Mouse (Mus musculus): ENCODE results near the gene Sardh. TPM values are rescaled to one million over a fixed set of nuclear protein-coding genes. Genes with fewer than 3 reads are reported as not detected.

Gene Sardh
- polyA plus RNA-seq, 1 experiment from 2014 or later = 5.0 TPM

GRCm38 (mm10) chr2:27218121-27218544, 30.0 kb downstream of the Sardh start:
- no peak overlapping the region for H3K27ac ChIP-seq (replicated peaks)
- no peaks in the 10 kb centered on the region for H3K9me3 ChIP-seq
- no peaks in the 10 kb centered on the region for H3K27me3 ChIP-seq
- no peak for ATAC-seq (ENCODE audit: low read depth)
- H3K4me1 ChIP-seq (replicated peaks) = no peaks in the 10 kb centered on the region
- no peak overlapping the region for H3K4me3 ChIP-seq
- H3K4me2 ChIP-seq = no peak overlapping the region
- 74% methylated on average over 2 of the region's 2 CpGs for WGBS
- H3K9ac ChIP-seq = no peak overlapping the region
- no peaks in the 10 kb centered on the region for H3K36me3 ChIP-seq

DNA sequence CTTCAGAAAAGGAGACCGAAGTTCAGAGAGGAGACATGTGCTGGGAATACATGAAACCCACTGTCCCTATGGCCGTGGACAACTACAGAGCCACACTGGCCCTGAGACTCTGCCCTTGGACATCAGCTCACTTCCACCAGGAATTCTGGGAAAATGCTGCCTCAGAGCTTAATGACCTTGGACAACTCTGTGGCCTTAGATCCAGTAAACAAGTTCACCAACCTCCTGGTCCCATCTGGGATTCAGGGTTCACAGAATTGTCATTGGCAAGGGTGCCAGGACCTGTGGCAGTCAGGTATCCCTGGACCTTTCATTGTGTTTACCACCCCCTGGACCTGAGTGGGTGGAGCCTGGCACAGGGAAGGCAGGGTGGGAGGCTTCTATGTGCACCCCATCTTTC, 32.6 kb downstream of the Sardh start:
- Histone ChIP-seq H3K9me3 (no peaks in the 10 kb centered on the region), H3K36me3 (no peaks in the 10 kb centered on the region), H3K4me2 (no peak overlapping the region), H3K27ac (replicated peaks) (no peak overlapping the region), H3K9ac (no peak overlapping the region), H3K4me3 (no peak overlapping the region), H3K27me3 (no peaks in the 10 kb centered on the region), H3K4me1 (replicated peaks) (no peaks in the 10 kb centered on the region; the same call in 1 of the 2 replicates)
- ATAC-seq (ENCODE audit: low read depth) = no peak
- WGBS = 88% methylated on average over 2 of the region's 2 CpGs

DNA sequence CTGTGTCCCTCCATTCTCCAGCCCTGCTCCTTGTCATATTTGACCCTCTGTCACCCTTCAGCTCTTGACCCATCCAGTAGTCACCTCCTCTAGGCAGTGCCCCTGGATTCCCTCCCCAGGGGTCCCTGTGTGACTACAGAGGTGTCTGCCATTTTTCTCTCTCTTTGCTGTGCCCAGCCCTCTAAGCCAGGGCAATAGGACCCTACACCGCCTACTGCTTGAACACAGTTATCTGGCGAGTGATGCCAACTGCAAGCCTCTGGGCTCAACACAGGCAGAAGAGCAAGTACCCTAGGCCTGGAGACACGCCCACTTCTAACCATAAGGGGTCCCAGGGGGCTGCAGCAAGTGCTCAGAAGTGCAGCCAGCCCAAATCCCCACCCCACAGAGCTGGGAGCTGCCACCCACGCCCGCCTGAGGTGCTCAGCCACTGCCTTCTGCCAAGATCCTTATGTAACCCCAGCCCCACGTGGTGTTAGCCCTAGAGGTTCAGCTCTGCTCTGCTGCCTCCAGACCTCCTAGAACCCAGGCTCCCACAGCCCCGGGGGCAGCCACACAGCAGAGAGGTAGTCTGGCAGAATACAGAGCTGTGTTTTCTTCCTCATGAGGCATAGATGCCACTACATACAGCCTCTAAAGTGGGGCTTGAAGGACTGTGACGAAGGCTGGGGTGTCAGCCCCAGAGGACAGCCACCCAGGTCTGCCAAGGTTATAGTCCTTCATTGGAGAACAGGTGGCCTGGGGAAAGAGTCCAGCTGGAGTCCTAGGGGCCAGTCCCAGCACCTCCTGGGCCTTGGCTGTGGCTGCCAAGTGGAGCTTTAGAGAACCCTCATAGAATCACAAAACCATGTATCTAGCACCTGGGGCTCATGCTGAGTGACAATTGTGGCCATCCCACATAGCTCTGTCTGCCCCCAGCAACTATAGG, 35.9 kb downstream of the Sardh start:
- no peaks in the 10 kb centered on the region; the same call in 1 of the 2 replicates for H3K4me1 ChIP-seq (replicated peaks)
- H3K9ac ChIP-seq = no peak overlapping the region
- no peak overlapping the region for H3K27ac ChIP-seq (replicated peaks)
- H3K27me3 ChIP-seq = no peaks in the 10 kb centered on the region
- no peak overlapping the region for H3K4me2 ChIP-seq
- H3K36me3 ChIP-seq = no peaks in the 10 kb centered on the region
- H3K4me3 ChIP-seq = no peak overlapping the region
- H3K9me3 ChIP-seq = no peaks in the 10 kb centered on the region
- no peak for ATAC-seq (ENCODE audit: low read depth)
- 73% methylated on average over 8 of the region's 8 CpGs for WGBS

DNA sequence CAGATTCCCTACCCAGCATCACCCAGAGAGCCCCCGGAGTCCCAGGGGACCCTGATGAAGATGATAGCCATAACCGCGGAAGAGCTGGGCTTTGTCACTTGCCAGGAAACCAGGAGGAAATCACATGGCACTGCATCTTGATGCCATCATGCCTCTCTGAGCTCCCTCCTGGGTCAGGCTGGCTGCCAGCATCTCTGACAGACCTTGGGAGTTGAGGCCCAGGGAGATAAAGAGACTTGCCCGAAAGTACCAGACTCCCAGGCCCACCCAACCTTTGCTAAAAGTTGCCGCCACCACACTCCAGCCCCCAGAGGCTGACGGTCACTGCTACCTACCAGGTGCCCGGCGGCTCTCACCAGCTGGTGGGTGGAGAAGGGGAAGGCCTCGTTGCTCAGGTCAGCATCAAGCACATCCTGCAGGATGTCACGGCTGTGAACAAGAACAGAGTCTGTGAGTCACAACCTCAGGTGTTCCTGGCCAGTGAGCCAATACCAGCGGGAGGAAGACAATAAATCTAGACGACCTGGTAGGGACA, 37.4 kb downstream of the Sardh start:
- H3K27me3 ChIP-seq = no peaks in the 10 kb centered on the region
- H3K4me3 ChIP-seq = no peak overlapping the region
- no peaks in the 10 kb centered on the region; the same call in 1 of the 2 replicates for H3K4me1 ChIP-seq (replicated peaks)
- H3K27ac ChIP-seq (replicated peaks) = no peak overlapping the region
- H3K4me2 ChIP-seq = no peak overlapping the region
- H3K9ac ChIP-seq = no peak overlapping the region
- WGBS = 84% methylated on average over 12 of the region's 12 CpGs
- no peaks in the 10 kb centered on the region for H3K36me3 ChIP-seq
- ATAC-seq (ENCODE audit: low read depth) = no peak
- H3K9me3 ChIP-seq = no peaks in the 10 kb centered on the region

GRCm38 (mm10) chr2:27210255-27210654, 37.9 kb downstream of the Sardh start:
- no peak overlapping the region for H3K27ac ChIP-seq (replicated peaks)
- no peak overlapping the region for H3K4me3 ChIP-seq
- H3K27me3 ChIP-seq = no peaks in the 10 kb centered on the region
- no peaks in the 10 kb centered on the region for H3K9me3 ChIP-seq
- no peak overlapping the region for H3K9ac ChIP-seq
- no peak overlapping the region for H3K4me2 ChIP-seq
- ATAC-seq (ENCODE audit: low read depth) = no peak
- H3K4me1 ChIP-seq (replicated peaks) = no peaks in the 10 kb centered on the region; the same call in 1 of the 2 replicates
- 59% methylated on average over 7 of the region's 7 CpGs for WGBS
- H3K36me3 ChIP-seq = no peaks in the 10 kb centered on the region

DNA sequence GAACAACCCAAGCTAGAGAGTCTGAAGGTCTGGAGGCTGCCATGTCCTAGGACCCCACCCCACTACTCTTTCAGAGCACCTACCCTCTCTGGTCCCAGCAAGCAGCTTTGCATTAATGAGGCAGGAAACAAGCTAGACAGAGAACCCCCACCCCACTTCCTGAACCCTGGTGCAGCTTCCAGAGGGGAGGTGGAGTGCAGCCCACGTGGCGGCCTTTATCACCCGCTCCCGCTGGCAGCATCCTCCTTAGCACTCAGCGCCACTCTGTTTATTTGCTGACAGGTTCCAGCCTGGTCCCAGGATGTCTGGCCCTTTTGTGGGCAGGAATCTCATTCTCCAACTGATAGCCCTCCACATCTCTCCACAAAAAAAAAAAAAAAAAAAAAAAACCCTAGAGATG, 38.3 kb downstream of the Sardh start:
- Histone ChIP-seq H3K4me3 (no peak overlapping the region), H3K9me3 (no peaks in the 10 kb centered on the region), H3K4me2 (no peak overlapping the region), H3K27me3 (no peaks in the 10 kb centered on the region), H3K36me3 (no peaks in the 10 kb centered on the region), H3K4me1 (replicated peaks) (no peaks in the 10 kb centered on the region; the same call in 1 of the 2 replicates), H3K27ac (replicated peaks) (no peak overlapping the region), H3K9ac (no peak overlapping the region)
- ATAC-seq (ENCODE audit: low read depth) = no peak
- 46% methylated on average over 5 of the region's 5 CpGs for WGBS

DNA sequence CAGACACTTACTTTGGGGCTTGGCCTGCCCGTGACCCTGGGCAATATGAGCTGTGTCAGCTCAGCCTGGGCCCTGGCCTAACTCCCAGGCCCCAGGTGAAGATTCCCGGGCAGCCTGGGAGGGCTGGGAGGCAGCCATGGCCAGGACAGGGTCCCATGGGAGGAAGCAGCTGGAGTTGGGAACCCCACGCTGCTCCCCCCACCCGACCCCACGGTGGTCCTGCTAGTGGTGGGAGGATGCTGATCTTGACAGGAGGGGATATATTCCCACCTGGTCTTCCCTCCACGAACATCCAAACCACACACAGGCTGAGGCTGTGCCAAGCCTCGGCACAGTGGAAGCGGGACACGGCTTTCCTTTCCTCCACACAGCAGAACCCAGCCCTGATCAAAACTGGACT, 38.8 kb downstream of the Sardh start:
- Histone ChIP-seq H3K9me3 (no peaks in the 10 kb centered on the region), H3K4me1 (replicated peaks) (no peaks in the 10 kb centered on the region; the same call in 1 of the 2 replicates), H3K4me2 (no peak overlapping the region), H3K9ac (no peak overlapping the region), H3K36me3 (no peaks in the 10 kb centered on the region), H3K27ac (replicated peaks) (no peak overlapping the region), H3K4me3 (no peak overlapping the region), H3K27me3 (no peaks in the 10 kb centered on the region)
- WGBS = 82% methylated on average over 9 of the region's 9 CpGs
- ATAC-seq (ENCODE audit: low read depth) = no peak

DNA sequence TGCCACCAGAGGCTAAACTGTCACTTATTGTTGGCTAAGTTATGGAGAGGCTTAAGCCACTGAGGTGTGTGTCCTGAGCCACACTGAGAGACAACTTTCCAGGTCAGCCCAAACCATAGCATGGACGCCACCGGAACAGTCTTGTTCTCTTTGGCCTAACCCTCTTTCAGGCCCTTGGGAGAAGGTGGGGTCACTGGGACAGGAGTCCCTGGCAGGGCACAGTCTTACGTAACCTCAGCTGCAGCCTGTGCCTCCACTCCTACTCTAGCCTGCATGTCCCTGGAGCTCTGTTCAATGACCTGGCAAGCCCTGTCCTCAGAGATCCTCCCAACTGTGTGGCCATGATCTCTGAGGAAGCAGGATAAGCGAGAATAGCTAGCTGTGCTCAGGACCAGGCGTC, 41.0 kb downstream of the Sardh start:
- Histone ChIP-seq H3K27me3 (no peaks in the 10 kb centered on the region), H3K4me1 (replicated peaks) (no peaks in the 10 kb centered on the region; the same call in 1 of the 2 replicates), H3K9ac (no peak overlapping the region), H3K4me3 (no peak overlapping the region), H3K9me3 (no peaks in the 10 kb centered on the region), H3K27ac (replicated peaks) (no peak overlapping the region), H3K36me3 (no peaks in the 10 kb centered on the region), H3K4me2 (no peak overlapping the region)
- 92% methylated on average over 5 of the region's 5 CpGs for WGBS
- no peak for ATAC-seq (ENCODE audit: low read depth)

DNA sequence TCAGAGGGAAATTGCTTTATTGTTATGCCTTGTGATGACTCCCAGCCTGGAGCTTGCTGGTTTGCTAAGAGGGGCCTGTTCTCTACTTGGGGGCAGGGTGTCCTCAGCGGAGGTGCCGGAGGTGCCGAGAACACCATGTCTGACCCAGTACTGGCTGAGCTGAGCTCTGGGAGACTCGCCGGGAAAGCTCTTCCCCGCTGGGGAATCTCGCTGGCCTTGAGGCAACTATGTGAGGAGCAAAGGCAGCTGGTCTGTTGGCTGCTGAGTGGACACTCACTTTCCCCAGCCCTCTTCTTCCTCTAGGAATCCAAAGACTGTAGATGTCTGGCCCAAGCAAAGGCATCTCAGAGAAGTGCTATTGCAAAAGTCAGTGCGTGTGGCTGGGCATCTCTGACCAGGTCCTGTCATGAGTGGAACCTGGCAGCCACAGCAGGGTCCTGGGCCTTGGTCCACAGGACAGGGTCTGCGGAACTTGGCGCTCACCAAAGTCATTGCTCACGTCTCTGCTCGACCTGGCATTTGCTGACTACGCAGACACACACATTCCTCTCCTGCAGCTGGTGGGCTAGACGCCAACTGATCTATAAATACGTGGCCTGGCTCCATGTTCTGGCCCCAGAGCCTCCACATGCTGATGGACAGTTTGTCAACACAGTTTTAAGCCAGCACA, 41.9 kb downstream of the Sardh start:
- Histone ChIP-seq H3K27me3 (no peaks in the 10 kb centered on the region), H3K4me3 (no peak overlapping the region), H3K27ac (replicated peaks) (no peak overlapping the region), H3K9me3 (no peaks in the 10 kb centered on the region), H3K36me3 (no peaks in the 10 kb centered on the region), H3K9ac (no peak overlapping the region), H3K4me2 (no peak overlapping the region), H3K4me1 (replicated peaks) (no peaks in the 10 kb centered on the region)
- ATAC-seq (ENCODE audit: low read depth) = no peak
- WGBS = 84% methylated on average over 15 of the region's 15 CpGs

DNA sequence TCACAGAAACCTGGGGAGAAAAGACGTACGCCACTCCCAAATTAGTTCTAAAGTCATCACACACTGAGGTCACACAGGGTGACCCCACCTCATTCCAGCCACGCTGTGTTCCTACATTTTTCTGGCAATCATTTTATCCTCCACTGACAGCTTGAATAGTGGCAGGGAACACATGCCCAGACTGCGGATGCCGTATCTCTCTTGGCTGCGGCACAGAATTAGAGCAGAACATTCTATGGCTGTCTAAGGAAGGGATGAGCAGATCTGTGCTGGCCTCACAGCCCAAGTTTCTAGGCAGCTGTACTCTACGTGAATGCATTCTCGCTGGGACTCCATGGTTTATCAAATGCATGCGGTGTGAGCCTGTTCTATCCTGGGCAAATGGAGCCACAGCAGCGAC, 42.5 kb downstream of the Sardh start:
- no peak overlapping the region for H3K4me3 ChIP-seq
- no peaks in the 10 kb centered on the region for H3K27me3 ChIP-seq
- H3K36me3 ChIP-seq = no peaks in the 10 kb centered on the region
- 80% methylated on average over 10 of the region's 10 CpGs for WGBS
- no peaks in the 10 kb centered on the region for H3K4me1 ChIP-seq (replicated peaks)
- H3K9ac ChIP-seq = no peak overlapping the region
- no peak overlapping the region for H3K4me2 ChIP-seq
- no peak for ATAC-seq (ENCODE audit: low read depth)
- no peaks in the 10 kb centered on the region for H3K9me3 ChIP-seq
- no peak overlapping the region for H3K27ac ChIP-seq (replicated peaks)

GRCm38 (mm10) chr2:27200586-27200985, 47.6 kb downstream of the Sardh start:
- Histone ChIP-seq H3K4me1 (replicated peaks) (no peaks in the 10 kb centered on the region), H3K4me2 (no peak overlapping the region), H3K27me3 (no peaks in the 10 kb centered on the region), H3K36me3 (no peaks in the 10 kb centered on the region), H3K9ac (no peak overlapping the region), H3K27ac (replicated peaks) (no peak overlapping the region), H3K9me3 (no peaks in the 10 kb centered on the region), H3K4me3 (no peak overlapping the region)
- 65% methylated on average over 1 of the region's 1 CpGs for WGBS
- ATAC-seq (ENCODE audit: low read depth) = no peak

DNA sequence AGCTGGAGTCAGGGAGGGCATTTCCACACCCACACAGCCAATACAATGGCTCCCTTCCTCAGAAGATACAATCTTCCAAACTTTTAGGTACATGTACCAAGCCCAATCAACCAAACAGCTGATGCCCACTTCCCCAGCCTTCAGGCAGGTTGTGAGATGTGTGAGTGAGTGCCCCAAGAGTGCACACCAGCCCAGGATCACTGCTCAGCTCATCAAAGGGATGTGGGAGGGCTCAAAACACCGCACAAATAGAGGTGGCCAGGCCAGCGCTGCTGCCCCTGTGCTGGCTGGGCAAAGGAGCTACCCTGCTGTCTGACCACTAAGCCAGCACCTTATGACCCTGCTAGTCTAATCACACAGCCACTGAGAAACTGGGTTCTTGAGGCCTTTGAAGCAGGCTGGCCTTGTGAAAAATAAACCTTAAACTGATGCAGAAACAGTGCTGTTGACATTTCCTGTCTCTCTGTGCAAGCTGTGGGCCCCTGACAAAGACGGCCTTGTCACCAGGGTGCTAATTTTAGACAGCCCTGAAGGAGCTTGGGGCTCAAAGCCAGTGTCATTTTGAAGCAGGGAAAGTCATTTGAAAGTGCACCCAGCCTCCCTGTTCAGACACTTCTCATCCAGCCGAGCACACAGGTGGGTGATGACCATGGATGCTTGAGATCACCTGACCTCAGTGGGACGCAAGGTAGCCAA, 49.4 kb downstream of the Sardh start:
- ATAC-seq (ENCODE audit: low read depth) = no peak
- Histone ChIP-seq H3K36me3 (no peaks in the 10 kb centered on the region), H3K4me3 (no peak overlapping the region), H3K9ac (no peak overlapping the region), H3K4me1 (replicated peaks) (no peaks in the 10 kb centered on the region), H3K27me3 (no peaks in the 10 kb centered on the region), H3K27ac (replicated peaks) (no peak overlapping the region), H3K4me2 (no peak overlapping the region), H3K9me3 (no peaks in the 10 kb centered on the region)
- 63% methylated on average over 5 of the region's 5 CpGs for WGBS
